Comparison of ENCODE assay signal across 8 mouse cellular contexts in genomic region chr11:94937787-94938186, GRCm38 (mm10). TPM values are rescaled to one million over a fixed set of nuclear protein-coding genes. Genes with fewer than 3 reads are reported as not detected.
DNase-seq lines count a peak whose midpoint lies in the region; ATAC-seq and TF ChIP-seq lines count a peak whose summit lies in the region.
"Had no signal": no experiment of that assay in that cellular context is flagged by ENCODE, and none has a peak within 500 bp of the region (broad histone marks: within the 10 kb centered on the region; RNA-seq: fewer than 3 reads in every experiment).

No protein-coding gene starts in this region.

- under 1% methylated on average over 15 of the region's 15 CpGs for WGBS in neural tube, embryonic 11.5 days
- WGBS in heart, embryonic 14.5 days: 6% methylated on average over 15 of the region's 15 CpGs
- 2% methylated on average over 15 of the region's 15 CpGs for WGBS in liver, embryonic 14.5 days (ENCODE audit: insufficient replicate concordance)

- H3K27me3 ChIP-seq in neural tube, embryonic 11.5 days (ENCODE audit: control insufficient read depth, insufficient read depth, low read length): peaks cover 36% of the 10 kb centered on the region
- peaks cover 53% of the 10 kb centered on the region for H3K27me3 ChIP-seq in heart, embryonic 14.5 days (ENCODE audit: control insufficient read depth, insufficient read depth, low read length)
- peaks cover 37% of the 10 kb centered on the region for H3K27me3 ChIP-seq in liver, embryonic 14.5 days (ENCODE audit: control insufficient read depth, insufficient read depth, low read length)

- no peaks in the 10 kb centered on the region for H3K9me3 ChIP-seq in neural tube, embryonic 11.5 days (ENCODE audit: control insufficient read depth, low read length)
- no peaks in the 10 kb centered on the region for H3K9me3 ChIP-seq in heart, embryonic 14.5 days (ENCODE audit: control insufficient read depth, low read length)
- no peaks in the 10 kb centered on the region for H3K9me3 ChIP-seq in liver, embryonic 14.5 days (ENCODE audit: control insufficient read depth, low read length)

- ATAC-seq in neural tube, embryonic 11.5 days (ENCODE audit: insufficient read depth, low FRiP score, low TSS enrichment): no peak
- ATAC-seq in heart, embryonic 14.5 days (ENCODE audit: insufficient number of reproducible peaks, insufficient read depth, low FRiP score, low read depth): 0 out of 2 replicates have a peak, but pooled peaks have one; percentile 7
- no peak; the same call in 1 of the 2 replicates for ATAC-seq in liver, embryonic 14.5 days (ENCODE audit: insufficient read depth)

- H3K9ac ChIP-seq in neural tube, embryonic 11.5 days (ENCODE audit: low read length): no peak overlapping the region
- H3K9ac ChIP-seq in heart, embryonic 14.5 days (ENCODE audit: low read length): peak overlapping the region; percentile 79
- H3K9ac ChIP-seq in liver, embryonic 14.5 days (replicated peaks): no peak overlapping the region

- no peak for TF ChIP-seq CTCF in liver, embryonic 14.5 days (IDR thresholded peaks at IDR 0.05; ENCODE audit: low read depth)

- DNase-seq in neural tube, embryonic 11.5 days (ENCODE audit: low spot score): no peak
- DNase-seq in neural tube, embryonic 10.5 days (ENCODE audit: extremely low spot score, low spot score): no peak
- no peak for DNase-seq in liver, embryonic 14.5 days (ENCODE audit: low read depth in 3 of 3, low spot score in 3 of 3)
- no peak for DNase-seq in thymus, postnatal 36 days
- DNase-seq in urinary bladder, postnatal 4 days (ENCODE audit: low spot score in 2 of 2): no peak
- no peak for DNase-seq in ovary, postnatal 36 days (ENCODE audit: low spot score)

- peak overlapping the region; percentile 61 for H3K4me2 ChIP-seq in neural tube, embryonic 11.5 days (ENCODE audit: low read depth)
- peak overlapping the region; percentile 76 for H3K4me2 ChIP-seq in heart, embryonic 14.5 days (ENCODE audit: low read length)
- peak overlapping the region; percentile 47 for H3K4me2 ChIP-seq in liver, embryonic 14.5 days (ENCODE audit: low read depth)

- H3K4me3 ChIP-seq in neural tube, embryonic 11.5 days (ENCODE audit: low read depth, low read length): peak overlapping the region; percentile 34
- peak overlapping the region; percentile 48 to 59 for H3K4me3 ChIP-seq in heart, embryonic 14.5 days (ENCODE audit: control insufficient read depth in 1 of 2, insufficient read depth in 1 of 2, low read depth in 1 of 2, low read length in 2 of 2)
- H3K4me3 ChIP-seq in liver, embryonic 14.5 days (ENCODE audit: insufficient read depth in 1 of 2, low read depth in 2 of 2, low read length in 2 of 2): peak overlapping the region; percentile 23 to 27; a peak in 2 of 4 replicates

- H3K4me1 ChIP-seq in neural tube, embryonic 11.5 days (ENCODE audit: control insufficient read depth, insufficient read depth, low read length): no peaks in the 10 kb centered on the region
- H3K4me1 ChIP-seq in heart, embryonic 14.5 days (ENCODE audit: control insufficient read depth in 2 of 2, insufficient read depth in 2 of 2, low read length in 2 of 2): peaks cover 8 to 19% of the 10 kb centered on the region in 2 experiments
- no peaks in the 10 kb centered on the region for H3K4me1 ChIP-seq in liver, embryonic 14.5 days (replicated peaks; ENCODE audit: control insufficient read depth in 2 of 2, insufficient read depth in 2 of 2, low read length in 1 of 2)

- H3K27ac ChIP-seq in neural tube, embryonic 11.5 days (ENCODE audit: low read depth, low read length): no peak overlapping the region
- peak overlapping the region; percentile 48 to 83 for H3K27ac ChIP-seq in heart, embryonic 14.5 days (replicated peaks in 1 of 2; ENCODE audit: control insufficient read depth in 1 of 2, insufficient read depth in 1 of 2, low read depth in 2 of 2, low read length in 2 of 2)
- no peak overlapping the region for H3K27ac ChIP-seq in liver, embryonic 14.5 days

- no peak for TF ChIP-seq EP300 in liver, embryonic 14.5 days (IDR thresholded peaks at IDR 0.05; ENCODE audit: low read depth)

- no peaks in the 10 kb centered on the region for H3K36me3 ChIP-seq in neural tube, embryonic 11.5 days (ENCODE audit: control insufficient read depth, insufficient read depth, low read length)
- peaks cover 23% of the 10 kb centered on the region; the same call in 1 of the 2 replicates for H3K36me3 ChIP-seq in heart, embryonic 14.5 days (ENCODE audit: control insufficient read depth, insufficient read depth, low read length)
- H3K36me3 ChIP-seq in liver, embryonic 14.5 days (replicated peaks; ENCODE audit: control insufficient read depth, insufficient read depth, low read depth): no peaks in the 10 kb centered on the region

RNA-seq across cellular contexts. Expression of gene Col1a1, which starts 1.8 kb away (rescaled TPM):
- 111 and 128 TPM in 2 replicates for polyA plus RNA-seq in neural tube, embryonic 11.5 days (2014; fragmentation: Nextera tagmentation; extraction: Ambion mirVana)
- polyA plus RNA-seq in heart, embryonic 14.5 days (2014; fragmentation: Nextera tagmentation; extraction: Ambion mirVana): 447 and 511 TPM in 2 replicates
- 7.8 and 14.1 TPM in 2 replicates for polyA plus RNA-seq in liver, embryonic 14.5 days (2012; rRNA removed)
- 30.8 and 37.6 TPM in 2 replicates for polyA plus RNA-seq in liver, embryonic 14.5 days (2014; fragmentation: Nextera tagmentation; extraction: Ambion mirVana)

RNA-seq across cellular contexts. Expression of gene Hils1, which starts 29.6 kb away (rescaled TPM):
- polyA plus RNA-seq in neural tube, embryonic 11.5 days (2014; fragmentation: Nextera tagmentation; extraction: Ambion mirVana): not detected in 2 replicates
- 0.24 TPM in 2 replicates for polyA plus RNA-seq in heart, embryonic 14.5 days (2014; fragmentation: Nextera tagmentation; extraction: Ambion mirVana)
- not detected in 2 replicates for polyA plus RNA-seq in liver, embryonic 14.5 days (2012; rRNA removed)
- not detected in 2 replicates for polyA plus RNA-seq in liver, embryonic 14.5 days (2014; fragmentation: Nextera tagmentation; extraction: Ambion mirVana)
- polyA plus RNA-seq: large intestine, adult 2 months had no signal

RNA-seq across cellular contexts. Expression of gene Sgca, which starts 38.3 kb away (rescaled TPM):
- polyA plus RNA-seq in neural tube, embryonic 11.5 days (2014; fragmentation: Nextera tagmentation; extraction: Ambion mirVana): 1.9 and 2.2 TPM in 2 replicates
- 34.6 and 36.7 TPM in 2 replicates for polyA plus RNA-seq in heart, embryonic 14.5 days (2014; fragmentation: Nextera tagmentation; extraction: Ambion mirVana)
- polyA plus RNA-seq in liver, embryonic 14.5 days (2012; rRNA removed): 0.04 TPM in 1 of 2 replicates, not detected in the other
- polyA plus RNA-seq in liver, embryonic 14.5 days (2014; fragmentation: Nextera tagmentation; extraction: Ambion mirVana): not detected in 2 replicates

RNA-seq across cellular contexts. Expression of gene Ppp1r9b, which starts 53.0 kb away (rescaled TPM):
- polyA plus RNA-seq in neural tube, embryonic 11.5 days (2014; fragmentation: Nextera tagmentation; extraction: Ambion mirVana): 15.3 and 17.0 TPM in 2 replicates
- polyA plus RNA-seq in heart, embryonic 14.5 days (2014; fragmentation: Nextera tagmentation; extraction: Ambion mirVana): 8.1 and 8.6 TPM in 2 replicates
- polyA plus RNA-seq in liver, embryonic 14.5 days (2012; rRNA removed): 14.1 and 14.9 TPM in 2 replicates
- 8.8 and 10.4 TPM in 2 replicates for polyA plus RNA-seq in liver, embryonic 14.5 days (2014; fragmentation: Nextera tagmentation; extraction: Ambion mirVana)

Comparison
In these comparisons a context has a peak if more than half of its experiments do, and no peak if none do; other contexts are left out.
1. H3K27ac ChIP-seq: peak in heart, embryonic 14.5 days (2 of 2); none in neural tube, embryonic 11.5 days (single experiment) and liver, embryonic 14.5 days (single experiment).
2. RNA of gene Sgca, which starts 38.3 kb away (polyA plus RNA-seq): 34.6 to 36.7 TPM in heart, embryonic 14.5 days; 1.9 to 2.2 TPM in neural tube, embryonic 11.5 days and 0.04 TPM in liver, embryonic 14.5 days; every median in the first group is over 10 times any median in the second.
3. Peak in every context shown above with its lines, with median percentiles within 50 percentile points of each other: H3K4me2 ChIP-seq and H3K4me3 ChIP-seq.